Mouse (Mus musculus): ENCODE measurements at regions not wholly inside any gene's neighbourhood (a gene's known extent, or its start where the extent isn't known, plus 50 kb on each side); places are given as distances from the start of the nearest gene placed in this dataset.

DNA sequence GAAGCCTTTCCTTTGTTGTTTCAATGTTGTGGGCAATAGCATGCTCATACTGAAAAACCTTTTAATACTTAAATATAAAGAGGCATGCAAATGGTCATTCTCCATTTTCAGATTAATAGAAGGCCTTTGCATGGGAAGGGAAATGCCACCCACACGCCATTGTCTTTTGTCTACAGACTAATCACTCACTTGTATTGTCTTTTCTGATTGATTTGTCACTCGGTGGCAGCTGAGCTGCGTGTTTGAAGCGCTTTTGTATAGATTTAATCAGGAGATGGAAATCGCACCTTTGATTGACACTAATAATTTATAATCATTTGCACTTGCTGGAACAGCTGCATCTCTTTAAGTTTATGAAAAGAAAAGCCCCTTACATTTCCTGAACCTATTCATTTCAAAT lies 953.4 kb downstream of the Gbe1 start:
- no peaks in the 10 kb centered on the region for H3K36me3 ChIP-seq (ENCODE audit: control insufficient read depth, insufficient read depth, low read length)
- DNase-seq (ENCODE audit: low spot score): no peak
- no peaks in the 10 kb centered on the region for H3K9me3 ChIP-seq (ENCODE audit: control insufficient read depth, low read length)
- WGBS: 71% methylated on average over 5 of the region's 5 CpGs
- no peaks in the 10 kb centered on the region for H3K4me1 ChIP-seq (replicated peaks; ENCODE audit: control insufficient read depth, insufficient read depth, low read length)
- H3K9ac ChIP-seq (ENCODE audit: low read length): no peak overlapping the region
- no peak overlapping the region for H3K4me2 ChIP-seq (ENCODE audit: low read length)
- H3K27ac ChIP-seq (ENCODE audit: low read depth): no peak overlapping the region
- no peak overlapping the region for H3K4me3 ChIP-seq (ENCODE audit: low read depth, low read length)
- ATAC-seq (replicated peaks; ENCODE audit: low FRiP score, low TSS enrichment, low read depth): no peak
- no peaks in the 10 kb centered on the region for H3K27me3 ChIP-seq (replicated peaks; ENCODE audit: control insufficient read depth, insufficient read depth, low read length)

Data from intestine, embryonic 14.5 days (tissue).